Mouse (Mus musculus) lung, postnatal 0 days (tissue): ENCODE results near the gene Slc41a2.

Source experiments
- CTCF ChIP-seq: IDR thresholded peaks from 2 replicates; pipeline ENCODE4 v1.5.1; 2016; ENCODE audit warnings: antibody characterized with exemption, mild to moderate bottlenecking
- EP300 ChIP-seq: IDR thresholded peaks from 2 replicates; pipeline ENCODE4 v1.6.1; 2016; ENCODE audit warnings: antibody characterized with exemption, mild to moderate bottlenecking, control low read depth

DNA sequence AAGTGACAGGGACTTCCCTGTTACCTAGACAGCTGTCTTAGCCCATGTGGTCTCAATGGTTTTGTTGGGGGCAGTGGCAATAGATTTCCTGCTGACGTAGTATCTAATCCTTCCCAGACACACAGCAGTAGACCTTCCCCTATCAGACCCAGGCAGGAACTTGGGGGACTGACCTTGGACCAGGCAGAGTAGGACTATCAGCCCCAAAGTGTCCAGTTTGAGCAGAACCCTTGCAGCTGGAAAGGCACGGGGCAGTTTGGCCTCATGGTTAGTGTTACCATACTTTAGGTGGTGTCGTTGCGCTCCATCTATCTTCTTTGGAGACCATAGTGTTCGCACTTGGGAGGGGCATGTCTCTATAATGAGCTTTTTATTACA lies 8.7 kb upstream of the Slc41a2 start:
- TF ChIP-seq CTCF (no peak), EP300 (no peak)
